Mouse (Mus musculus) midbrain, postnatal 0 days (tissue): ENCODE results near the gene Tpx2. TPM values are rescaled to one million over a fixed set of nuclear protein-coding genes. Genes with fewer than 3 reads are reported as not detected.
A peak's percentile ranks its signal among the peaks of the same experiment; 100 is the strongest.

Source experiments
- ATAC-seq: fragments of 200-750 bp; cut with Nextera tagmentation; 2 replicates; pipeline ENCODE4 v1.8.0; 2017; ENCODE audit warnings: moderate number of reproducible peaks, mild to moderate bottlenecking, moderate TSS enrichment, moderate library complexity; ENCODE audit not compliant: low FRiP score
- DNase-seq: peaks from one replicate; pipeline ENCODE4 v3.0.0-alpha.2; 2015; ENCODE audit warnings: low spot score
- H3K27ac ChIP-seq: fragments of 300-500 bp; sonication (generic); 2 replicates; pipeline ENCODE4 v1.5.1; 2014; ENCODE audit warnings: low read depth, mild to moderate bottlenecking, low read length, mixed read lengths
- H3K27me3 ChIP-seq: fragments of 300-500 bp; sonication (generic); 2 replicates; pipeline ENCODE4 v1.6.1; 2014; ENCODE audit warnings: low read length, control low read depth, mixed read lengths; ENCODE audit not compliant: insufficient read depth
- H3K36me3 ChIP-seq: fragments of 300-500 bp; sonication (generic); 2 replicates; pipeline ENCODE4 v1.6.1; 2014; ENCODE audit warnings: low read length, control low read depth, mixed read lengths; ENCODE audit not compliant: insufficient read depth
- H3K4me1 ChIP-seq: fragments of 300-500 bp; sonication (generic); 2 replicates; pipeline ENCODE4 v1.6.1; 2014; ENCODE audit warnings: mild to moderate bottlenecking, control low read depth, antibody characterized with exemption, low read length, mixed read lengths; ENCODE audit not compliant: insufficient read depth
- H3K4me2 ChIP-seq: fragments of 300-500 bp; sonication (generic); 2 replicates; pipeline ENCODE4 v1.6.1; 2014; ENCODE audit warnings: low read depth, mild to moderate bottlenecking, low read length, mixed read lengths; ENCODE audit not compliant: poor library complexity, severe bottlenecking
- H3K4me3 ChIP-seq: fragments of 300-500 bp; sonication (generic); 2 replicates; pipeline ENCODE4 v1.5.1; 2014; ENCODE audit warnings: low read depth, mild to moderate bottlenecking, low read length, moderate library complexity
- H3K9ac ChIP-seq: fragments of 300-500 bp; sonication (generic); replicated peaks from 2 replicates; pipeline ENCODE4 v1.6.1; 2014; ENCODE audit warnings: mild to moderate bottlenecking, low read length, moderate library complexity, mixed read lengths; ENCODE audit not compliant: poor library complexity, severe bottlenecking
- H3K9me3 ChIP-seq: fragments of 300-500 bp; sonication (generic); 2 replicates; pipeline ENCODE4 v1.6.1; 2016; ENCODE audit warnings: low read length, control low read depth
- CTCF ChIP-seq: IDR thresholded peaks from 2 replicates; pipeline ENCODE4 v1.5.1; 2016; ENCODE audit warnings: antibody characterized with exemption, mild to moderate bottlenecking
- WGBS: fragments of 180-500 bp; shearing (Covaris S2); extraction: QIAGEN DNeasy Blood & Tissue Kit; methylation state at CpG from one replicate; pipeline ENCODE4 v1.1.7; 2014; 5-methylcytosine and 5-hydroxymethylcytosine counted together
- polyA plus RNA-seq: library from polyadenylated mRNA; unstranded; fragments of >200 nt; fragmentation: Nextera tagmentation; extraction: Ambion mirVana; gene quantifications from 2 replicates; pipeline ENCODE4 v1.2.1, GENCODE M21; 2015
- total RNA-seq: library from RNA; depleted of rRNA; stranded (reverse); fragments of >200 nt; gene quantifications from 2 replicates; pipeline ENCODE4 v1.2.3, GENCODE M21; 2014

The Tpx2 gene
- total and polyA plus RNA-seq, 2 experiments from 2014 or later, result 4.7 to 4.8 TPM

DNA sequence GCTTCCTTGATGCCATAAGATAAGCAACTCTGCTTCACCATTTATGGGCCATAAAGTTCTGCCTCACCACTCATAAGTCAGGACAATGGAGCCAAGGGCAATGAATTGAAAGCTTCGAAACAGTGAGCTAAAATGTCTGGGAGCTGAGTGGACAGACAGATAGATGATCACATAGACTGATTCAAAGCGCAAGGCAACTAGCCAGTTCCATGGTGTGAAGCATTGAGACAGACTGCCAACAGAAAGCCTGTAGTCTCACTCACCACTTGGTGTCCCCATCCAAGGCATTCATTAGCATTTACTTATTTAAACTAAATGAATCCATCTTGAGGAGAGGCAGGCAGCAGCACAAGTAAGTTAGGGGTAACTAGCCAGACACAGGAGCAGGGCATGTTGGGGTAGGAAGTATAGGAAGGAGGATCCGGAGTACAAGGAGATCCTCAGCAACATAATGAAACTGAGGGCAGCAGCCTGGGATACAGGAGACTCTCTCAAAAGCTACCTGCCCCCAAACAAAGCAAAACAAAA, 28.6 kb upstream of the Tpx2 start:
- H3K9me3 ChIP-seq, result no peaks in the 10 kb centered on the region
- ATAC-seq, result no peak
- TF ChIP-seq CTCF, result no peak
- H3K27ac ChIP-seq, result no peak overlapping the region; the same call in 1 of the 2 replicates
- H3K4me2 ChIP-seq, result no peak overlapping the region
- H3K4me3 ChIP-seq, result no peak overlapping the region
- H3K4me1 ChIP-seq, result peaks cover 8% of the 10 kb centered on the region; the same call in 1 of the 2 replicates
- no peak for DNase-seq
- WGBS, result 93% methylated on average over 3 of the region's 3 CpGs
- no peaks in the 10 kb centered on the region for H3K27me3 ChIP-seq
- H3K9ac ChIP-seq, result no peak overlapping the region
- H3K36me3 ChIP-seq, result no peaks in the 10 kb centered on the region

DNA sequence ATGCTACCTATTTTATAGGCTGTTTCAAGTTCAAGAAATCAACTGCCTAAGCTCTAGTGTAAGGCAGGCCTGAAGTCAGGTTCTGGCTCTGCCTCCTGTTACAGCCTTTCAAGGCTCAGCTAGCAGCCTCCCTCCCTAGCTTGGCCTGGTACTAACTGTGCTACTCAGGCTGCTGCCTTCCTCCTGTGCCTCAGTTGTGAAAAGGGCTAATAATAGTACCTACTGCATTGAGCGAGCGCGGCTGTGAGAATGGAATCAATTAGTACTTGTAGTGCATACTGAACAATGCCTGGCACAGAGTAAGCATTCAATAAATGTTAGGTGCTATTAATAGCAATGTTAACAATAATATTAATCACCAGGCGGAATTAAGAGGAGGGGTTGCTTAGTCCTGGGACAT, 27.8 kb upstream of the Tpx2 start:
- peaks cover 8% of the 10 kb centered on the region; the same call in 1 of the 2 replicates for H3K4me1 ChIP-seq
- ATAC-seq, result no peak

DNA sequence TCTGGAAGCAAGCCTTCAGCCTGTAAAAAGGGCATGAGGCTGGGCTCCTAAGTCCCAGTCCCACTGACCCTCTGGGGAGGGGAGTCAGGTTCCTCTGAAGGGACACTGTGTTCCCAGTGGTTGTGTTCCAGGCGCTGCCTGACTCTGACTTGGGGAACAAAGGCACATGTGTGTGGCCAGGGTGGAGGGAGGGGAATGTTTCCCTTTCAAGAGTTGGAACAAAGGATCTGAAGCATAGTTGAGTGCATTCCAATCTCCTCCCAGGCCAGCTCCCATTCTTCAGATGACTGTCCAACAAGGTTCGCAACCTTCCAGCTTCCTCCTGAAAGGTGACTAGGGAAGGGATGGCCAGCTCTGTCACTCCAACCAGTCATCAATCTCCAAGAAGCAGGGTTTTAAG, 27.4 kb upstream of the Tpx2 start:
- no peak overlapping the region for H3K4me2 ChIP-seq
- no peak overlapping the region for H3K9ac ChIP-seq
- no peaks in the 10 kb centered on the region for H3K27me3 ChIP-seq
- peak overlapping the region; percentile 43 for H3K27ac ChIP-seq
- 14% methylated on average over 2 of the region's 2 CpGs for WGBS
- H3K9me3 ChIP-seq, result no peaks in the 10 kb centered on the region
- ATAC-seq, result no peak
- peak; percentile 71 for DNase-seq
- H3K36me3 ChIP-seq, result no peaks in the 10 kb centered on the region
- TF ChIP-seq CTCF, result no peak
- no peak overlapping the region for H3K4me3 ChIP-seq
- H3K4me1 ChIP-seq, result peaks cover 8% of the 10 kb centered on the region; the same call in 1 of the 2 replicates

More for the DNA sequence above, 27.8 kb upstream of the Tpx2 start:
- Histone ChIP-seq H3K9ac (no peak overlapping the region), H3K36me3 (no peaks in the 10 kb centered on the region), H3K27me3 (no peaks in the 10 kb centered on the region), H3K4me2 (no peak overlapping the region), H3K9me3 (no peaks in the 10 kb centered on the region), H3K4me3 (no peak overlapping the region), H3K27ac (peak overlapping the region; percentile 43)
- no peak for DNase-seq
- TF ChIP-seq CTCF, result no peak
- WGBS, result 58% methylated on average over 4 of the region's 4 CpGs

DNA sequence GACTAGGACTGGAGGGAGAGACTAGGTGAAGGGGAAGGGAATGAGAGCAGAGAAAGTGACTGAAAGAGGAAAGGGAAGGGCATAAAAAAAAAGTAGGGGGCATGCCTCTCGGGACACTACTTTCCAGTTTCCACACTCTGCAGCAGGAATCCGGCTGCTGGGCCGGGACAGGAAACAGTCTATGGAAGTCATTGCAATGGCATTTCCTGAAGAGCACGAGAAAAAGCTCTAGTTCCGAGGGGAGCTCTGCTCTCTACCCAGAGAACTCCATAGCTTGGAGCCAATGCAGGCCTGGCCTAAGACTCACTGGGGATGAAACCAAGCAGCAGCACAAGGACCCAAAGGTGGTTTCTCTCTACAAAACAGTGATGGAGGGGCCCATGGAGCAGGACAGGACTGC, 26.7 kb upstream of the Tpx2 start:
- Histone ChIP-seq H3K9ac (no peak overlapping the region), H3K4me1 (peaks cover 11% of the 10 kb centered on the region; the same call in 1 of the 2 replicates), H3K27me3 (no peaks in the 10 kb centered on the region), H3K9me3 (no peaks in the 10 kb centered on the region), H3K4me3 (no peak overlapping the region), H3K36me3 (no peaks in the 10 kb centered on the region), H3K4me2 (no peak overlapping the region), H3K27ac (peak overlapping the region; percentile 7)
- DNase-seq (no peak), ATAC-seq (no peak)
- no peak for TF ChIP-seq CTCF
- WGBS, result 61% methylated on average over 5 of the region's 5 CpGs

DNA sequence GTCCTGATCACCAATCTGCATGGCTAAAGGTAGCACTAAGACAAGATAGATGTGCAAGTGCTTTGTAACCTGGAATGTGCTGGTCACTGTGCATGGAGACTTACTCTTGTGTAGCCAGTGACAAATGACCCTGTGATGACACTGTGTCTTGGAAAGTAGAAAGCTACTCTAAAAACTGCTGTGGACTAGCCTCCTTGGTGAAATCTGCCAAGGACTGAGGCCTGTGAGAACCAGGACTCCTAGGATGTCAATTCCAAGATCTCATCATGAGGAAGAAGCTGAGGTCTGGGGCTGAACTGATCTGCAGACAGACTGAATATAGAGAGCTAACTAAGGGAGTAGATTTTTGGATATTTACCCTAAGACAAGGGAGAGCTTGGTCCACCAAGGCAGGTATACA, 26.2 kb upstream of the Tpx2 start:
- no peak overlapping the region for H3K4me2 ChIP-seq
- no peak for TF ChIP-seq CTCF
- H3K4me3 ChIP-seq, result no peak overlapping the region
- no peak overlapping the region for H3K27ac ChIP-seq
- H3K36me3 ChIP-seq, result no peaks in the 10 kb centered on the region
- no peak overlapping the region for H3K9ac ChIP-seq
- no peaks in the 10 kb centered on the region for H3K27me3 ChIP-seq
- ATAC-seq (no peak), DNase-seq (no peak)
- peaks cover 13% of the 10 kb centered on the region; the same call in 1 of the 2 replicates for H3K4me1 ChIP-seq
- H3K9me3 ChIP-seq, result no peaks in the 10 kb centered on the region

DNA sequence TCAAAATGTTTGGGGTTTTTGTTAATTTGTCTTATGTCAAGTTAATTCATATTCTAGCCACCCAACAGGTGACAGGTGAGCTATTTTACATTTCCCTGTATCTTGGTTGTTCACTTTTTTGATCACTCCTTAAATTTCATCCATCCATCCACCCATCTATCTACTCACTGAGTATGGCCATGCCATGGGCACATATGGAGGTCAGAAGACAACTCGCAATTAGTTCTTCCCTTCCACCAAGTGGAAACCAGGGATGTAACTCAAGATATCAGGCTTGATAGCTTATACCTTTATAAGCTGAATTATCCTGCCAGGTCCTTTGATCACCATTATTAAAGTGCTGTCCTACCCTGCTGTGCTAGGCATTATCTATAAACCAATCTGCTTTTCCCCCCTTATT, 24.0 kb upstream of the Tpx2 start:
- no peak for DNase-seq
- H3K9ac ChIP-seq, result no peak overlapping the region
- H3K4me2 ChIP-seq, result no peak overlapping the region
- no peak overlapping the region for H3K27ac ChIP-seq
- ATAC-seq, result no peak
- no peaks in the 10 kb centered on the region for H3K9me3 ChIP-seq
- 92% methylated on average over 1 of the region's 1 CpGs for WGBS
- no peak for TF ChIP-seq CTCF
- H3K27me3 ChIP-seq, result no peaks in the 10 kb centered on the region
- H3K4me1 ChIP-seq, result peaks cover 32% of the 10 kb centered on the region
- H3K4me3 ChIP-seq, result no peak overlapping the region
- H3K36me3 ChIP-seq, result no peaks in the 10 kb centered on the region
